Mouse (Mus musculus) limb, embryonic 15.5 days (tissue): ENCODE data around the gene Anapc15-ps. TPM values are rescaled to one million over a fixed set of nuclear protein-coding genes. Genes with fewer than 3 reads are reported as not detected.
"Not testable (repeated sequence)": the region's sequence is repeated elsewhere in the genome, so short reads cannot be mapped to it uniquely, and the experiment has no call there.

Experiments
- ATAC-seq: fragments of 200-750 bp; cut with Nextera tagmentation; 2 replicates; pipeline ENCODE4 v1.8.0; 2017; ENCODE audit warnings: low read depth, moderate TSS enrichment; ENCODE audit not compliant: insufficient number of reproducible peaks, low FRiP score, low TSS enrichment
- H3K27ac ChIP-seq: fragments of 300-500 bp; sonication (generic); 2 replicates; pipeline ENCODE4 v1.5.1; 2015; ENCODE audit warnings: moderate library complexity, mild to moderate bottlenecking, inconsistent platforms
- H3K27me3 ChIP-seq: fragments of 300-500 bp; sonication (generic); 2 replicates; pipeline ENCODE4 v1.6.1; 2015; ENCODE audit warnings: inconsistent platforms
- H3K36me3 ChIP-seq: fragments of 300-500 bp; sonication (generic); 2 replicates; pipeline ENCODE4 v1.6.1; 2015; ENCODE audit warnings: inconsistent platforms
- H3K4me1 ChIP-seq: fragments of 300-500 bp; sonication (generic); 2 replicates; pipeline ENCODE4 v1.6.1; 2015; ENCODE audit warnings: inconsistent platforms
- H3K4me2 ChIP-seq: fragments of 300-500 bp; sonication (generic); 2 replicates; pipeline ENCODE4 v1.6.1; 2015; ENCODE audit warnings: mild to moderate bottlenecking, inconsistent platforms
- H3K4me3 ChIP-seq: fragments of 300-500 bp; sonication (generic); 2 replicates; pipeline ENCODE4 v1.5.1; 2015; ENCODE audit warnings: mild to moderate bottlenecking, inconsistent platforms
- H3K9ac ChIP-seq: fragments of 300-500 bp; sonication (generic); 2 replicates; pipeline ENCODE4 v1.6.1; 2015; ENCODE audit warnings: inconsistent platforms
- H3K9me3 ChIP-seq: fragments of 300-500 bp; sonication (generic); 2 replicates; pipeline ENCODE4 v1.6.1; 2016; ENCODE audit warnings: inconsistent platforms
- WGBS: fragments of 180-500 bp; shearing (Covaris S2); methylation state at CpG from one replicate; pipeline ENCODE4 v1.1.7; 2015; 5-methylcytosine and 5-hydroxymethylcytosine counted together
- polyA plus RNA-seq: library from polyadenylated mRNA; unstranded; fragments of >200 nt; fragmentation: Nextera tagmentation; extraction: Ambion mirVana; gene quantifications from 2 replicates; pipeline ENCODE4 v1.2.1, GENCODE M21; 2015

Gene Anapc15-ps
- polyA plus RNA-seq, 1 experiment from 2014 or later = not detected

- ATAC-seq = no peak
- no peak overlapping the region for H3K4me3 ChIP-seq
- no peak overlapping the region for H3K4me2 ChIP-seq
- H3K36me3 ChIP-seq = no peaks in the 10 kb centered on the region
- no peak overlapping the region for H3K27ac ChIP-seq
- H3K9ac ChIP-seq = no peak overlapping the region
- H3K27me3 ChIP-seq = no peaks in the 10 kb centered on the region
- H3K9me3 ChIP-seq = no peaks in the 10 kb centered on the region
- 71% methylated on average over 5 of the region's 5 CpGs for WGBS
- H3K4me1 ChIP-seq = no peaks in the 10 kb centered on the region
Observed at GRCm38 (mm10) chr10:95643042-95643441, 30.2 kb downstream of the Anapc15-ps start.

DNA sequence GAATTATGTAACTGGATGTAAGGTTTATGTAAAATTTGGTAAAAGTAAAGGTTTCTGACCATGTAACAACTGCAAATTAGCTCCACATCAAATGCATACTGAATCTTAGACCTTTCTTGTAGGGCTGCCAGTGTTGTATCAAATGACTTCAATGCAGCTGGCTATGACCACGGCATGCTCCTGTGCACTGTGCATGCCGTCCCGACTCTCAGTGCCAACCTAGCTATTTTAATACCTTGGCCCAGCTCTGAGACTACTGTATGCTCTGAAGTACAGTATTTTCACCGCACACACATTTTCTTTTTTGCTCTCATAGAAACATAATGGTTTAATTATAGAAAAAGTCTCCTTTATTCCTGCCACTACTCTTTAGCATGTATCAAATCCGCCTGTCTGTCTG lies 31.9 kb downstream of the Anapc15-ps start:
- no peaks in the 10 kb centered on the region for H3K9me3 ChIP-seq
- WGBS = 41% methylated on average over 5 of the region's 5 CpGs
- no peak overlapping the region for H3K9ac ChIP-seq
- H3K4me2 ChIP-seq = no peak overlapping the region
- no peak for ATAC-seq
- no peak overlapping the region for H3K27ac ChIP-seq
- no peaks in the 10 kb centered on the region for H3K27me3 ChIP-seq
- no peak overlapping the region for H3K4me3 ChIP-seq
- H3K4me1 ChIP-seq = no peaks in the 10 kb centered on the region
- no peaks in the 10 kb centered on the region for H3K36me3 ChIP-seq

DNA sequence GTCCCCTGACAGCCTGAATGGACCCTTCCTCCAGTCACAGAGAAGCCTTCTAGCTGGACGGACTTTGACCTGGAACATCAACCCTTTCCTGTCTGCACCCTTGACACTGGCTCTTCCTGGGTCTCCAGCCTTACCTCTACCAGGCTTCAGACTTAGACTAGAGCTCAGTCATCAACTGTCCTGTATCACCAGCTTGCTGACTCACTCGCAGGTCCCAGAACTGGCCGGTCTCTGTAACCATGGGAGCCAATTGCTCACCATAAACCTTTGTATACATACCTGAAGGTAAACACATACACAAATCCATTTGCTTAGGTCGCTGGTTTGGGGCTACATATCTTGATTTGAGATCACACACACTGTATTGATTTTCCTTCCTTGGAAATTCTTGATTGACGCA lies 33.8 kb downstream of the Anapc15-ps start:
- H3K9me3 ChIP-seq = no peaks in the 10 kb centered on the region
- no peak overlapping the region for H3K4me2 ChIP-seq
- H3K27me3 ChIP-seq = no peaks in the 10 kb centered on the region
- no peak for ATAC-seq
- H3K4me3 ChIP-seq = no peak overlapping the region
- H3K9ac ChIP-seq = no peak overlapping the region
- no peaks in the 10 kb centered on the region for H3K36me3 ChIP-seq
- 63% methylated on average over 5 of the region's 5 CpGs for WGBS
- H3K4me1 ChIP-seq = no peaks in the 10 kb centered on the region
- H3K27ac ChIP-seq = no peak overlapping the region

- Histone ChIP-seq H3K4me1 (no peaks in the 10 kb centered on the region), H3K4me2 (no peak overlapping the region), H3K27me3 (no peaks in the 10 kb centered on the region), H3K4me3 (no peak overlapping the region), H3K9me3 (no peaks in the 10 kb centered on the region), H3K36me3 (no peaks in the 10 kb centered on the region), H3K27ac (no peak overlapping the region), H3K9ac (no peak overlapping the region)
- no peak for ATAC-seq
- 90% methylated on average over 15 of the region's 15 CpGs for WGBS
Observed at GRCm38 (mm10) chr10:95634751-95635150, 38.5 kb downstream of the Anapc15-ps start.

DNA sequence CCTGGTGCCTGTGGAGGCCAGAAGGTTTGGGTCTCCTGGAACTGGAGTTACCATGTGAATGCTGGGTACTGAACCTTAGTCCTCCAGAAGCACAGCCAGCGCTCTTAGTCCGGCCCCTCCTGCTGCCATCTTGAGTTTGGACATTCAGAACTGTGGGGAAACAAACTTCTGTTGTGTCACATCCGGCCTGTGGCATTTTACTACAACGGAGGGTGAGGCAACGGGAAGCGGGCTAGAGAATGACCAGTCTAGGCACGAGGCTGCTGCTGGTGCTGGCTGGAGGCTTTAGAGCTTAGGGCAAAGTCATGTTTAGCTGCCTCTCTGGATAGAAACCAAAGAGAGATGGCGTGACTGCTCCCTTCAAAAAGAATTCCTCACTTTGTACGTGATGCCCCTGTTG lies 39.0 kb downstream of the Anapc15-ps start:
- Histone ChIP-seq H3K4me3 (no peak overlapping the region), H3K9ac (no peak overlapping the region), H3K4me1 (no peaks in the 10 kb centered on the region), H3K9me3 (no peaks in the 10 kb centered on the region), H3K27ac (no peak overlapping the region), H3K27me3 (no peaks in the 10 kb centered on the region), H3K36me3 (no peaks in the 10 kb centered on the region), H3K4me2 (no peak overlapping the region)
- WGBS = 84% methylated on average over 9 of the region's 9 CpGs
- ATAC-seq = no peak

GRCm38 (mm10) chr10:95631568-95631967 lies 41.7 kb downstream of the Anapc15-ps start:
- Histone ChIP-seq H3K27ac (no peak overlapping the region), H3K4me3 (no peak overlapping the region), H3K4me1 (no peaks in the 10 kb centered on the region), H3K4me2 (no peak overlapping the region), H3K9me3 (no peaks in the 10 kb centered on the region), H3K36me3 (no peaks in the 10 kb centered on the region), H3K9ac (no peak overlapping the region), H3K27me3 (no peaks in the 10 kb centered on the region)
- 54% methylated on average over 2 of the region's 2 CpGs for WGBS
- ATAC-seq = no peak

GRCm38 (mm10) chr10:95630726-95631345 lies 42.4 kb downstream of the Anapc15-ps start:
- H3K4me2 ChIP-seq = no peak overlapping the region
- no peaks in the 10 kb centered on the region for H3K9me3 ChIP-seq
- no peaks in the 10 kb centered on the region for H3K4me1 ChIP-seq
- H3K4me3 ChIP-seq = no peak overlapping the region
- WGBS = 86% methylated on average over 10 of the region's 10 CpGs
- H3K9ac ChIP-seq = no peak overlapping the region
- H3K27me3 ChIP-seq = no peaks in the 10 kb centered on the region
- no peak overlapping the region for H3K27ac ChIP-seq
- ATAC-seq = no peak
- no peaks in the 10 kb centered on the region for H3K36me3 ChIP-seq

DNA sequence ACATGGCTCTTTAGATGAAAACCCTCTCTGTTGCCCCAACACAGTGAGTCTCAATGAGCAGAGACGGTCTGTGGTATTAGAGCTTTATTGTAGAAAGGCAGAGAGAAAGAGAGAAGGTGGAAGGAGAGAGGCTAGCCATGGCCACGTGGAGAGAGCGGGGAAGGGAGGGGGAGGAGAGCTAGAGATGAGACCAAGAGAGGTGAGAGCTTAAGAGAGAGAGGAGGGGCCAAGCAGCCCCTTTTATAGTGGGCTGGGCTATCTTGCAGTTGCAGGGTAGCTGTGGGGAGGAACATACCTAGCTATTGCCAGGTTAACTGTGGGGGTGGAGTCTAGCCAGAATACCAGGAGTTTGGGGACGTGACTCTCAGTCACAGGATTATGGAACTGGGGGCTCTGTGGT lies 43.1 kb downstream of the Anapc15-ps start:
- H3K4me3 ChIP-seq, H3K9me3 ChIP-seq: not testable (repeated sequence)
- WGBS = 74% methylated on average over 4 of the region's 4 CpGs

DNA sequence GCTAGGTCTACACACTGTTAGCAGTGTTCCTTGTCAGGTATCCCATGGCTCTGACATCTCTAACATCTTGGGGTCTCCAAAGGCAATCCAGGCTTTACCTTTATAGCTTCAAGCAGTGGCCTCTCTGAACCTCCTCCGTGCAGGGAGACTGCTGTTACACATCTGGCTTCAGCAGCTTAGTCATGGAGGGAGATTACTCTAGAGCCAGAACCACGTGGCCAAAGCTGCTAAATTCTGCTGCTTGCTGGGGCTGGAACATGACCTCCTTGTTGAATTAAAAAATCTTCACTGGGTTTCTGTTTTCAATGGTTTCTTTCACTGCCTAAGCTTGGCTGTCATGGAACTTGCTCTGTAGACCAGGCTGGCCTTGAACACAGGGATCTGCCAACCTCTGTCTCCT lies 44.9 kb downstream of the Anapc15-ps start:
- WGBS = 42% methylated on average over 2 of the region's 2 CpGs
- H3K27me3 ChIP-seq = no peaks in the 10 kb centered on the region
- no peaks in the 10 kb centered on the region for H3K9me3 ChIP-seq
- ATAC-seq = no peak
- no peak overlapping the region for H3K27ac ChIP-seq
- no peak overlapping the region for H3K4me2 ChIP-seq
- H3K4me1 ChIP-seq = no peaks in the 10 kb centered on the region
- no peaks in the 10 kb centered on the region for H3K36me3 ChIP-seq
- H3K4me3 ChIP-seq = no peak overlapping the region
- H3K9ac ChIP-seq = no peak overlapping the region

More for the DNA sequence above, 43.1 kb downstream of the Anapc15-ps start:
- not testable (repeated sequence) for H3K27me3 ChIP-seq, H3K4me1 ChIP-seq, H3K9ac ChIP-seq, H3K27ac ChIP-seq, H3K36me3 ChIP-seq, ATAC-seq, H3K4me2 ChIP-seq

GRCm38 (mm10) chr10:95627381-95627780 lies 45.9 kb downstream of the Anapc15-ps start:
- Histone ChIP-seq H3K9ac (no peak overlapping the region), H3K27ac (no peak overlapping the region), H3K4me2 (no peak overlapping the region), H3K36me3 (no peaks in the 10 kb centered on the region), H3K4me1 (no peaks in the 10 kb centered on the region), H3K9me3 (no peaks in the 10 kb centered on the region), H3K27me3 (no peaks in the 10 kb centered on the region), H3K4me3 (no peak overlapping the region)
- WGBS = 85% methylated on average over 6 of the region's 6 CpGs
- ATAC-seq = no peak

- H3K4me1 ChIP-seq = no peaks in the 10 kb centered on the region
- H3K36me3 ChIP-seq = no peaks in the 10 kb centered on the region
- H3K4me2 ChIP-seq = no peak overlapping the region
- H3K4me3 ChIP-seq = no peak overlapping the region
- WGBS = 79% methylated on average over 6 of the region's 6 CpGs
- H3K9ac ChIP-seq = no peak overlapping the region
- H3K27ac ChIP-seq = no peak overlapping the region
- H3K27me3 ChIP-seq = no peaks in the 10 kb centered on the region
- no peaks in the 10 kb centered on the region for H3K9me3 ChIP-seq
- no peak for ATAC-seq
Observed at GRCm38 (mm10) chr10:95625300-95625699, 48.0 kb downstream of the Anapc15-ps start.

GRCm38 (mm10) chr10:95624007-95624406 lies 49.2 kb downstream of the Anapc15-ps start:
- Histone ChIP-seq H3K4me2 (no peak overlapping the region), H3K27me3 (no peaks in the 10 kb centered on the region), H3K4me1 (no peaks in the 10 kb centered on the region), H3K9ac (no peak overlapping the region), H3K9me3 (no peaks in the 10 kb centered on the region), H3K4me3 (no peak overlapping the region), H3K36me3 (no peaks in the 10 kb centered on the region), H3K27ac (no peak overlapping the region)
- no peak for ATAC-seq
- 55% methylated on average over 5 of the region's 5 CpGs for WGBS

DNA sequence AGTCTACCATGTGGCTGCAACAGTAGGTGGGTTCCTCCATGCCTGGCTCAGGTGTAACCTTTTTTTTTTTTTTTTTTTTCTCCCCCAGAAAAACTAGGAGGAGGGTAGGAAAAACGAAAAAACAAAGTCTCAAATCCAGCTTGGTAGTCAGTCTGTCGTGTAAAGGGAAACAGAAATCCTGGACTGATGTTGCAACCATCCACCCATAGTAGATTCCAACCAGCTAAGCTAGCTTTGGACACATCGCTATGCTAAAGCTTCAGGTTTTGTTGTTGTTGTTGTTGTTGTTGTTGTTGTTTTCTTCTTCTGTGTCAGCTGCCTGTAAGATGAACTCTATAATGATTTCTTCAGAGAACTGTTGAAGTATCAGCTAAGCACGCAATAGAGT lies 49.7 kb downstream of the Anapc15-ps start:
- Histone ChIP-seq H3K4me2 (no peak overlapping the region), H3K36me3 (no peaks in the 10 kb centered on the region), H3K4me1 (no peaks in the 10 kb centered on the region), H3K27ac (no peak overlapping the region), H3K9ac (no peak overlapping the region), H3K9me3 (no peaks in the 10 kb centered on the region), H3K4me3 (no peak overlapping the region), H3K27me3 (no peaks in the 10 kb centered on the region)
- no peak for ATAC-seq
- 67% methylated on average over 4 of the region's 4 CpGs for WGBS
